Mouse (Mus musculus): ENCODE measurements around the gene Acox3.

Gene Acox3

GRCm38 (mm10) chr5:35652872-35653271, 70.0 kb downstream of the Acox3 start:
- DNase-seq (ENCODE audit: low spot score): no peak

GRCm38 (mm10) chr5:35653743-35654395, 71.0 kb downstream of the Acox3 start:
- DNase-seq (ENCODE audit: low spot score): no peak

- no peak for DNase-seq (ENCODE audit: low spot score)
These were observed 73.1 kb downstream of the Acox3 start for GRCm38 (mm10) chr5:35655753-35656485.

- no peak for DNase-seq (ENCODE audit: low spot score)
These were observed 76.7 kb downstream of the Acox3 start for GRCm38 (mm10) chr5:35659503-35659902.

- DNase-seq (ENCODE audit: low spot score): no peak
These were observed 78.4 kb downstream of the Acox3 start for GRCm38 (mm10) chr5:35661210-35661609.

- DNase-seq (ENCODE audit: low spot score): no peak
These were observed 79.2 kb downstream of the Acox3 start for GRCm38 (mm10) chr5:35662021-35662545.

Data from ovary, adult 18-20 months (tissue).